Mouse (Mus musculus) myocyte (in vitro differentiated cells): Measurements from ENCODE around the gene Spock1. TPM values are rescaled to one million over a fixed set of nuclear protein-coding genes. Genes with fewer than 3 reads are reported as not detected.

Experiments
- H3K27me3 ChIP-seq: one replicate; pipeline ENCODE4 v1.6.1; 2011; ENCODE audit not compliant: control insufficient read depth, insufficient read depth, insufficient read length
- H3K36me3 ChIP-seq: one replicate; pipeline ENCODE4 v1.6.1; 2011; ENCODE audit not compliant: control insufficient read depth, insufficient read depth
- H3K4me2 ChIP-seq: one replicate; pipeline ENCODE4 v1.6.1; 2011; ENCODE audit warnings: low read depth, control low read depth
- H3K4me3 ChIP-seq: one replicate; pipeline ENCODE4 v1.5.1; 2011; ENCODE audit warnings: mild to moderate bottlenecking, control low read depth, moderate library complexity
- H3K79me2 ChIP-seq: one replicate; pipeline ENCODE4 v1.6.1; 2011; ENCODE audit not compliant: control insufficient read depth, insufficient read depth
- H3ac ChIP-seq: one replicate; pipeline ENCODE4 v1.6.1; 2011; ENCODE audit not compliant: control insufficient read depth, insufficient read length
- CEBPB ChIP-seq: IDR thresholded peaks from 2 replicates; pipeline ENCODE4 v1.6.1; 2011; ENCODE audit warnings: mild to moderate bottlenecking, moderate library complexity; ENCODE audit not compliant: poor library complexity, insufficient read depth, severe bottlenecking
- E2F4 ChIP-seq: IDR thresholded peaks from one replicate; pipeline ENCODE4 v1.6.1; 2011; ENCODE audit warnings: mild to moderate bottlenecking, control low read depth, moderate library complexity; ENCODE audit not compliant: insufficient read depth
- MAX ChIP-seq: IDR thresholded peaks from one replicate; pipeline ENCODE4 v1.6.1; 2011; ENCODE audit warnings: low read depth, mild to moderate bottlenecking, control low read depth
- MYOD1 ChIP-seq, 3 experiments: IDR thresholded peaks; one replicate each; pipeline ENCODE4 v1.6.1; 2011; ENCODE audit warnings: control low read depth in 2 of 3, low read depth in 2 of 3, mild to moderate bottlenecking in 2 of 3, moderate library complexity in 1 of 3; ENCODE audit not compliant: insufficient read length in 2 of 3, control insufficient read depth in 1 of 3
- MYOG ChIP-seq, 3 experiments: IDR thresholded peaks; one replicate each; pipeline ENCODE4 v1.6.1; 2011; ENCODE audit warnings: control low read depth in 2 of 3, low read depth in 2 of 3, mild to moderate bottlenecking in 2 of 3; ENCODE audit not compliant: insufficient read length in 2 of 3, control insufficient read depth in 1 of 3, insufficient read depth in 1 of 3
- POLR2A ChIP-seq: IDR thresholded peaks from one replicate; pipeline ENCODE4 v1.6.1; 2011; ENCODE audit warnings: low read depth, mild to moderate bottlenecking, control low read depth, moderate library complexity; ENCODE audit not compliant: insufficient read length
- POLR2AphosphoS2 ChIP-seq: IDR thresholded peaks from one replicate; pipeline ENCODE4 v1.6.1; 2011; ENCODE audit warnings: low read depth, control low read depth; ENCODE audit not compliant: insufficient read length
- REST ChIP-seq: IDR thresholded peaks from one replicate; pipeline ENCODE4 v1.6.1; 2011; ENCODE audit warnings: mild to moderate bottlenecking, control low read depth, moderate library complexity; ENCODE audit not compliant: insufficient read depth, insufficient read length
- SRF ChIP-seq: IDR thresholded peaks from one replicate; pipeline ENCODE4 v1.6.1; 2011; ENCODE audit warnings: low read depth; ENCODE audit not compliant: control insufficient read depth, insufficient read length
- TCF12 ChIP-seq: IDR thresholded peaks from one replicate; pipeline ENCODE4 v1.6.1; 2011; ENCODE audit warnings: mild to moderate bottlenecking, control low read depth; ENCODE audit not compliant: poor library complexity, insufficient read depth, severe bottlenecking
- TCF3 ChIP-seq: IDR thresholded peaks from one replicate; pipeline ENCODE4 v1.6.1; 2011; ENCODE audit warnings: low read depth, control low read depth; ENCODE audit not compliant: insufficient read length
- USF1 ChIP-seq: IDR thresholded peaks from one replicate; pipeline ENCODE4 v1.6.1; 2011; ENCODE audit warnings: low read depth, mild to moderate bottlenecking, control low read depth, moderate library complexity
- polyA plus RNA-seq: library from polyadenylated mRNA; unstranded; fragments of >200 nt; fragmentation: generic; extraction: Trizol; gene quantifications from one replicate; pipeline ENCODE4 v1.2.1, GENCODE M21; 2012; ENCODE audit warnings: missing spikeins

The Spock1 gene
- polyA plus RNA-seq, 1 experiment = 0.19 TPM

GRCm38 (mm10) chr13:57812643-57813042 lies 95.5 kb downstream of the Spock1 start:
- H3K4me3 ChIP-seq = no peak overlapping the region
- no peaks in the 10 kb centered on the region for H3K79me2 ChIP-seq
- H3K36me3 ChIP-seq = no peaks in the 10 kb centered on the region
- no peak overlapping the region for H3ac ChIP-seq
- H3K4me2 ChIP-seq = no peak overlapping the region
- TF ChIP-seq POLR2AphosphoS2 (no peak), TCF12 (no peak), REST (no peak), USF1 (no peak), MYOG (IDR thresholded peaks at IDR 0.05; ENCODE audit: control insufficient read depth in 1 of 3, insufficient read depth in 1 of 3, insufficient read length in 2 of 3, low read depth in 2 of 3) (no peak), TCF3 (no peak), CEBPB (no peak), SRF (no peak), MYOD1 (IDR thresholded peaks at IDR 0.05; ENCODE audit: control insufficient read depth in 1 of 3, insufficient read length in 2 of 3, low read depth in 2 of 3) (no peak), E2F4 (no peak), POLR2A (no peak)
- no peaks in the 10 kb centered on the region for H3K27me3 ChIP-seq

GRCm38 (mm10) chr13:57811253-57811652 lies 96.9 kb downstream of the Spock1 start:
- Histone ChIP-seq H3K4me2 (no peak overlapping the region), H3ac (no peak overlapping the region), H3K4me3 (no peak overlapping the region), H3K79me2 (no peaks in the 10 kb centered on the region), H3K36me3 (no peaks in the 10 kb centered on the region), H3K27me3 (no peaks in the 10 kb centered on the region)
- TF ChIP-seq MYOD1 (IDR thresholded peaks at IDR 0.05; ENCODE audit: control insufficient read depth in 1 of 3, insufficient read length in 2 of 3, low read depth in 2 of 3) (no peak), CEBPB (no peak), MAX (no peak), TCF3 (no peak), POLR2A (no peak), REST (no peak), POLR2AphosphoS2 (no peak), TCF12 (no peak), USF1 (no peak), E2F4 (no peak), SRF (no peak), MYOG (IDR thresholded peaks at IDR 0.05; ENCODE audit: control insufficient read depth in 1 of 3, insufficient read depth in 1 of 3, insufficient read length in 2 of 3, low read depth in 2 of 3) (no peak)

DNA sequence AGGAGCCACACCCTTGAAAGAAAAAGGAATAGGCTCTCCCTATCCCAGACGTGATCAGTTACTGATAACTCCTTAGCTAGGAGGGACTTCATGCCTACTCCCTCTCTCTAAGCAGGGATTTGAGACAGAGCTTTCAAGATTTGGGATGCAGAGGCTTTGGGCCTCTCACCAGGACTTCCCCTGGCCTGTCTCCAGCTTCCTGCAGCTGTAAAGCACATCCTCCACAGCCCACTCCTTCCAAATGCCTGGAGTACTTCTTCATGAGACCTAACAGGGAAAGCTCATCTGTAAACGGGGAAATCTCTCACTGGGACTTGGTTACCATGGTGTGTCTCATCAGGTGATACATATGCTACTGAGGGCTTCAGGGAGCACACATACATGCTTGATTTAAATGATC lies 97.3 kb downstream of the Spock1 start:
- H3K79me2 ChIP-seq = no peaks in the 10 kb centered on the region
- no peak overlapping the region for H3K4me3 ChIP-seq
- no peaks in the 10 kb centered on the region for H3K27me3 ChIP-seq
- H3ac ChIP-seq = no peak overlapping the region
- H3K36me3 ChIP-seq = no peaks in the 10 kb centered on the region
- no peak overlapping the region for H3K4me2 ChIP-seq
- TF ChIP-seq REST (no peak), CEBPB (no peak), POLR2AphosphoS2 (no peak), TCF3 (no peak), E2F4 (no peak), TCF12 (no peak)

DNA sequence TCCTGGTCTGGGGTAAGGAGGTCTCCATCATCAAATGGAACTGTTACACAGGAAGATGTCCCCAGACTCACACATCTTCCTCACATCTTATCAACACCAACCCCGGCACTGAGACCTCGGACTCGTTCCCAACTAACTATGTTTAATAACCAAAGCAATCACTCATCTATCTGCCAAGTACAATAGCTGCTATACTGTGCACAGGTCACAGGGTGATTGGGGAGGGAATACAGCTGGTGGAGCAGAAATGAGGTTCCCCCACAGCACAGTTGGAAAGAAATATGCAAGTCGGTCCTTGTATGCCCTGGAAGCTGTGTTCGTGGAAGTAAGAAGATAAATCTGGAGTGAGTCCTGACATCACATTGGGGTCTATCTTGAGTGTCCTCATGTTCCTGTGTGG lies 98.0 kb downstream of the Spock1 start:
- Histone ChIP-seq H3K27me3 (no peaks in the 10 kb centered on the region), H3K4me3 (no peak overlapping the region), H3ac (no peak overlapping the region), H3K79me2 (no peaks in the 10 kb centered on the region), H3K36me3 (no peaks in the 10 kb centered on the region), H3K4me2 (no peak overlapping the region)
- TF ChIP-seq TCF12 (no peak), POLR2AphosphoS2 (no peak), SRF (no peak), REST (no peak), E2F4 (no peak), POLR2A (no peak), TCF3 (no peak), MYOD1 (IDR thresholded peaks at IDR 0.05; ENCODE audit: control insufficient read depth in 1 of 3, insufficient read length in 2 of 3, low read depth in 2 of 3) (no peak), MYOG (IDR thresholded peaks at IDR 0.05; ENCODE audit: control insufficient read depth in 1 of 3, insufficient read depth in 1 of 3, insufficient read length in 2 of 3, low read depth in 2 of 3) (no peak), USF1 (no peak), CEBPB (no peak)

DNA sequence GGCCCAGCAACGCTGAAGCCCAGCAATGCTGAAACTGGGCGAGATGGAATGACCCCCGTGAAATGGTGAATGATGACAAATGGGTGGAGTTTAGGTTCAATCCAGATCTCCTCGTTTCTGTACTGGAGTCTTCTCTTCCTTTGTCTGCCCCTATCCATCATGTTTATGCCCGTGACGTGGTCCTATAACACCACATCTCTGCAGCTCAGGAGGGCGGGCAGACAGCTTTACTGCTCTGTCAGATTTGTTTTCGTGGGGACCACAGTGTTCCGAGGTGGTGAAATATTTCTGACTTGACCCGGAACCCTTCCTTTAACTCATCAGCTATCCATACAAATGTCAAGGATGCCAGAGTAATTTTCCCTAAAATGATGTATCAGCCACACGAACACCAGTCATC lies 98.5 kb downstream of the Spock1 start:
- no peak overlapping the region for H3ac ChIP-seq
- H3K4me3 ChIP-seq = no peak overlapping the region
- H3K27me3 ChIP-seq = no peaks in the 10 kb centered on the region
- H3K36me3 ChIP-seq = no peaks in the 10 kb centered on the region
- H3K4me2 ChIP-seq = no peak overlapping the region
- no peak for TF ChIP-seq REST
- TF ChIP-seq USF1 = no peak
- TF ChIP-seq POLR2AphosphoS2 = no peak
- TF ChIP-seq E2F4 = no peak
- no peak for TF ChIP-seq TCF12
- TF ChIP-seq MYOD1 (IDR thresholded peaks at IDR 0.05; ENCODE audit: control insufficient read depth in 1 of 3, insufficient read length in 2 of 3, low read depth in 2 of 3) = no peak
- no peaks in the 10 kb centered on the region for H3K79me2 ChIP-seq
